Comparison of ENCODE assay signal across 16 mouse cellular contexts in genomic region chr2:119334135-119334534, GRCm38 (mm10). TPM values are rescaled to one million over a fixed set of nuclear protein-coding genes. Genes with fewer than 3 reads are reported as not detected.
A peak's percentile ranks its signal among the peaks of the same experiment; 100 is the strongest.
DNase-seq lines count a peak whose midpoint lies in the region; ATAC-seq lines count a peak whose summit lies in the region.
"Had no signal": no experiment of that assay in that cellular context is flagged by ENCODE, and none has a peak within 500 bp of the region (broad histone marks: within the 10 kb centered on the region; RNA-seq: fewer than 3 reads in every experiment).

No protein-coding gene starts in this region.

- peak overlapping the region; percentile 44 for H3K4me2 ChIP-seq in heart, embryonic 12.5 days
- H3K4me2 ChIP-seq in intestine, embryonic 15.5 days (replicated peaks) = peak overlapping the region; percentile 1; the same call in 1 of the 2 replicates
- H3K4me2 ChIP-seq in intestine, embryonic 16.5 days (ENCODE audit: low read depth, low read length) = no peak overlapping the region
- H3K4me2 ChIP-seq in lung, embryonic 16.5 days (ENCODE audit: low read depth, low read length) = peak overlapping the region; percentile 22
- H3K4me2 ChIP-seq: liver, embryonic 13.5 days had no signal

- peaks cover 17% of the 10 kb centered on the region for H3K4me1 ChIP-seq in heart, embryonic 12.5 days (replicated peaks)
- H3K4me1 ChIP-seq in intestine, embryonic 15.5 days (replicated peaks) = peaks cover 10% of the 10 kb centered on the region
- peaks cover 9% of the 10 kb centered on the region for H3K4me1 ChIP-seq in intestine, embryonic 16.5 days (ENCODE audit: control insufficient read depth, insufficient read depth, low read length)
- peaks cover 30% of the 10 kb centered on the region for H3K4me1 ChIP-seq in lung, embryonic 16.5 days (replicated peaks; ENCODE audit: control insufficient read depth, insufficient read depth, low read length)

- no peaks in the 10 kb centered on the region for H3K9me3 ChIP-seq in heart, embryonic 12.5 days (replicated peaks)
- H3K9me3 ChIP-seq in intestine, embryonic 15.5 days = no peaks in the 10 kb centered on the region
- no peaks in the 10 kb centered on the region for H3K9me3 ChIP-seq in intestine, embryonic 16.5 days (ENCODE audit: control insufficient read depth, low read length)
- H3K9me3 ChIP-seq in lung, embryonic 16.5 days (ENCODE audit: control insufficient read depth, low read length) = no peaks in the 10 kb centered on the region
- H3K9me3 ChIP-seq: liver, embryonic 13.5 days had no signal

- 38% methylated on average over 1 of the region's 1 CpGs for WGBS in heart, embryonic 12.5 days
- WGBS in intestine, embryonic 15.5 days = 56% methylated on average over 1 of the region's 1 CpGs
- WGBS in intestine, embryonic 16.5 days = 70% methylated on average over 1 of the region's 1 CpGs
- 46% methylated on average over 1 of the region's 1 CpGs for WGBS in lung, embryonic 16.5 days

- no peak for DNase-seq in heart, adult 8-10 months (ENCODE audit: low spot score)
- DNase-seq in lung, postnatal 36 days = no peak
- no peak for DNase-seq in spleen, adult 18-20 months
- DNase-seq: cerebellum, adult 2 months; cerebellum, postnatal 36 days; kidney, adult 2 months; liver, embryonic 13.5 days; right cerebral cortex, postnatal 4 days had no signal

- H3K27ac ChIP-seq in heart, embryonic 12.5 days (ENCODE audit: poor library complexity, severe bottlenecking) = no peak overlapping the region
- H3K27ac ChIP-seq in intestine, embryonic 15.5 days = no peak overlapping the region
- H3K27ac ChIP-seq in intestine, embryonic 16.5 days (ENCODE audit: low read length) = no peak overlapping the region
- no peak overlapping the region for H3K27ac ChIP-seq in lung, embryonic 16.5 days (ENCODE audit: low read length)
- H3K27ac ChIP-seq: hindbrain, postnatal 0 days; liver, embryonic 13.5 days; stomach, postnatal 0 days had no signal

- H3K36me3 ChIP-seq in heart, embryonic 12.5 days = 0 out of 2 replicates have a peak, but pooled peaks cover 3% of the 10 kb centered on the region
- no peaks in the 10 kb centered on the region for H3K36me3 ChIP-seq in intestine, embryonic 15.5 days
- H3K36me3 ChIP-seq in intestine, embryonic 16.5 days (ENCODE audit: control insufficient read depth, insufficient read depth, low read length) = no peaks in the 10 kb centered on the region
- no peaks in the 10 kb centered on the region; the same call in 1 of the 2 replicates for H3K36me3 ChIP-seq in lung, embryonic 16.5 days (ENCODE audit: control insufficient read depth, insufficient read depth, low read length)
- H3K36me3 ChIP-seq: liver, embryonic 13.5 days had no signal

- ATAC-seq in heart, embryonic 12.5 days (ENCODE audit: insufficient number of reproducible peaks, low FRiP score) = no peak
- no peak for ATAC-seq in intestine, embryonic 15.5 days
- ATAC-seq in intestine, embryonic 16.5 days = no peak
- ATAC-seq in lung, embryonic 16.5 days (ENCODE audit: low read depth) = no peak
- ATAC-seq: hindbrain, postnatal 0 days had no signal

- H3K9ac ChIP-seq in heart, embryonic 12.5 days = no peak overlapping the region
- no peak overlapping the region for H3K9ac ChIP-seq in intestine, embryonic 15.5 days
- H3K9ac ChIP-seq in intestine, embryonic 16.5 days (ENCODE audit: low read depth, low read length) = no peak overlapping the region
- no peak overlapping the region for H3K9ac ChIP-seq in lung, embryonic 16.5 days (ENCODE audit: low read length)
- H3K9ac ChIP-seq: liver, embryonic 13.5 days had no signal

- H3K4me3 ChIP-seq in heart, embryonic 12.5 days = no peak overlapping the region
- no peak overlapping the region for H3K4me3 ChIP-seq in intestine, embryonic 15.5 days (replicated peaks)
- H3K4me3 ChIP-seq in intestine, embryonic 16.5 days (ENCODE audit: low read length) = no peak overlapping the region
- 0 out of 2 replicates have a peak overlapping the region, but pooled peaks have one; percentile 9 for H3K4me3 ChIP-seq in lung, embryonic 16.5 days (ENCODE audit: low read length)
- H3K4me3 ChIP-seq: liver, embryonic 13.5 days had no signal

- peaks cover 42% of the 10 kb centered on the region for H3K27me3 ChIP-seq in heart, embryonic 12.5 days (replicated peaks)
- 0 out of 2 replicates have a peak, but pooled peaks cover 1% of the 10 kb centered on the region for H3K27me3 ChIP-seq in intestine, embryonic 15.5 days (replicated peaks)
- no peaks in the 10 kb centered on the region for H3K27me3 ChIP-seq in intestine, embryonic 16.5 days (replicated peaks; ENCODE audit: control insufficient read depth, insufficient read depth, low read length)
- no peaks in the 10 kb centered on the region; the same call in 1 of the 2 replicates for H3K27me3 ChIP-seq in lung, embryonic 16.5 days (ENCODE audit: control insufficient read depth, insufficient read depth, low read depth, low read length)

RNA-seq across cellular contexts. Expression of gene Dll4, which starts 8.6 kb away (rescaled TPM):
- polyA plus RNA-seq in heart, embryonic 12.5 days (2016; fragmentation: Nextera tagmentation; extraction: Ambion mirVana) = 6.5 and 6.8 TPM in 2 replicates
- 10 to 100 TPM; 12.1 to 18.7 (median 18.6) TPM for total RNA-seq in heart, adult 8-10 months (2022)
- polyA plus RNA-seq in intestine, embryonic 15.5 days (2015; fragmentation: Nextera tagmentation; extraction: Ambion mirVana) = 8.3 and 8.4 TPM in 2 replicates
- polyA plus RNA-seq in intestine, embryonic 16.5 days (2015; fragmentation: Nextera tagmentation; extraction: Ambion mirVana) = 8.4 and 8.7 TPM in 2 replicates
- polyA plus RNA-seq in lung, embryonic 16.5 days (2015; fragmentation: Nextera tagmentation; extraction: Ambion mirVana) = 14.6 and 17.8 TPM in 2 replicates
- total RNA-seq: granulocyte monocyte progenitor cell, adult 5-6 weeks had no signal
- polyA plus RNA-seq: C2C12 had no signal

RNA-seq across cellular contexts. Expression of gene Chac1, which starts 16.9 kb away (rescaled TPM):
- polyA plus RNA-seq in heart, embryonic 12.5 days (2016; fragmentation: Nextera tagmentation; extraction: Ambion mirVana) = 0.12 and 0.31 TPM in 2 replicates
- total RNA-seq in heart, adult 8-10 months (2022) = 10 to 100 TPM in 1 of 4 experiments, 1 to 10 TPM in 3; 2.8 to 15.4 (median 5.2) TPM
- polyA plus RNA-seq in intestine, embryonic 15.5 days (2015; fragmentation: Nextera tagmentation; extraction: Ambion mirVana) = 2.3 and 2.7 TPM in 2 replicates
- 2.7 and 6.0 TPM in 2 replicates for polyA plus RNA-seq in intestine, embryonic 16.5 days (2015; fragmentation: Nextera tagmentation; extraction: Ambion mirVana)
- polyA plus RNA-seq in lung, embryonic 16.5 days (2015; fragmentation: Nextera tagmentation; extraction: Ambion mirVana) = 1.1 and 1.7 TPM in 2 replicates
- total RNA-seq: granulocyte monocyte progenitor cell, adult 5-6 weeks had no signal

RNA-seq across cellular contexts. Expression of gene Vps18, which starts 45.6 kb away (rescaled TPM):
- 15.2 and 15.8 TPM in 2 replicates for polyA plus RNA-seq in heart, embryonic 12.5 days (2016; fragmentation: Nextera tagmentation; extraction: Ambion mirVana)
- total RNA-seq in heart, adult 8-10 months (2022) = 10 to 100 TPM; 12.5 to 14.0 (median 13.6) TPM
- polyA plus RNA-seq in intestine, embryonic 15.5 days (2015; fragmentation: Nextera tagmentation; extraction: Ambion mirVana) = 20.9 and 22.5 TPM in 2 replicates
- 25.5 and 29.6 TPM in 2 replicates for polyA plus RNA-seq in intestine, embryonic 16.5 days (2015; fragmentation: Nextera tagmentation; extraction: Ambion mirVana)
- polyA plus RNA-seq in lung, embryonic 16.5 days (2015; fragmentation: Nextera tagmentation; extraction: Ambion mirVana) = 18.8 and 19.5 TPM in 2 replicates
